Mouse (Mus musculus): ENCODE data around the gene Shoc2. TPM values are rescaled to one million over a fixed set of nuclear protein-coding genes. Genes with fewer than 3 reads are reported as not detected.

Gene Shoc2
- polyA plus RNA-seq, 1 experiment: 0.17 TPM

GRCm38 (mm10) chr19:53925338-53925751, 18.8 kb upstream of the Shoc2 start:
- H3K4me3 ChIP-seq (replicated peaks): no peak overlapping the region
- no peaks in the 10 kb centered on the region for H3K27me3 ChIP-seq (ENCODE audit: control insufficient read depth)
- peaks cover 62% of the 10 kb centered on the region for H3K36me3 ChIP-seq (ENCODE audit: control insufficient read depth)
- H3K9me3 ChIP-seq (ENCODE audit: control insufficient read depth, low read length): no peaks in the 10 kb centered on the region
- no peaks in the 10 kb centered on the region; the same call in 1 of the 2 replicates for H3K4me1 ChIP-seq (ENCODE audit: control insufficient read depth)
- no peak for TF ChIP-seq GATA1 (IDR thresholded peaks at IDR 0.05; ENCODE audit: low read length)
- TF ChIP-seq TAL1 (IDR thresholded peaks at IDR 0.05; ENCODE audit: low read length): no peak

- TF ChIP-seq GATA1 (IDR thresholded peaks at IDR 0.05; ENCODE audit: low read length) (no peak), TAL1 (IDR thresholded peaks at IDR 0.05; ENCODE audit: low read length) (no peak)
- no peak overlapping the region for H3K4me3 ChIP-seq (replicated peaks)
- peaks cover 71% of the 10 kb centered on the region for H3K36me3 ChIP-seq (ENCODE audit: control insufficient read depth)
- H3K27me3 ChIP-seq (ENCODE audit: control insufficient read depth): no peaks in the 10 kb centered on the region
- H3K4me1 ChIP-seq (ENCODE audit: control insufficient read depth): no peaks in the 10 kb centered on the region; the same call in 1 of the 2 replicates
- H3K9me3 ChIP-seq (ENCODE audit: control insufficient read depth, low read length): no peaks in the 10 kb centered on the region
Observed at GRCm38 (mm10) chr19:53926705-53927104, 17.4 kb upstream of the Shoc2 start.

GRCm38 (mm10) chr19:53929218-53929617, 14.9 kb upstream of the Shoc2 start:
- Histone ChIP-seq H3K36me3 (ENCODE audit: control insufficient read depth) (peaks cover 77% of the 10 kb centered on the region), H3K4me1 (ENCODE audit: control insufficient read depth) (no peaks in the 10 kb centered on the region; the same call in 1 of the 2 replicates), H3K9me3 (ENCODE audit: control insufficient read depth, low read length) (no peaks in the 10 kb centered on the region), H3K27me3 (ENCODE audit: control insufficient read depth) (no peaks in the 10 kb centered on the region), H3K4me3 (replicated peaks) (no peak overlapping the region)
- TF ChIP-seq GATA1 (IDR thresholded peaks at IDR 0.05; ENCODE audit: low read length) (no peak), TAL1 (IDR thresholded peaks at IDR 0.05; ENCODE audit: low read length) (no peak)

- H3K4me3 ChIP-seq (replicated peaks): no peak overlapping the region
- no peaks in the 10 kb centered on the region; the same call in none of the 2 replicates for H3K4me1 ChIP-seq (ENCODE audit: control insufficient read depth)
- peaks cover 73% of the 10 kb centered on the region for H3K36me3 ChIP-seq (ENCODE audit: control insufficient read depth)
- no peaks in the 10 kb centered on the region for H3K9me3 ChIP-seq (ENCODE audit: control insufficient read depth, low read length)
- TF ChIP-seq GATA1 (IDR thresholded peaks at IDR 0.05; ENCODE audit: low read length): no peak
- no peak for TF ChIP-seq TAL1 (IDR thresholded peaks at IDR 0.05; ENCODE audit: low read length)
- no peaks in the 10 kb centered on the region for H3K27me3 ChIP-seq (ENCODE audit: control insufficient read depth)
Observed at GRCm38 (mm10) chr19:53933050-53933449, 11.1 kb upstream of the Shoc2 start.

GRCm38 (mm10) chr19:53934046-53934445, 10.1 kb upstream of the Shoc2 start:
- no peaks in the 10 kb centered on the region for H3K27me3 ChIP-seq (ENCODE audit: control insufficient read depth)

GRCm38 (mm10) chr19:53939467-53939866, 4.6 kb upstream of the Shoc2 start:
- no peaks in the 10 kb centered on the region for H3K9me3 ChIP-seq (ENCODE audit: control insufficient read depth, low read length)
- no peaks in the 10 kb centered on the region for H3K27me3 ChIP-seq (ENCODE audit: control insufficient read depth)
- H3K36me3 ChIP-seq (ENCODE audit: control insufficient read depth): peaks cover 50% of the 10 kb centered on the region
- no peak for TF ChIP-seq TAL1 (IDR thresholded peaks at IDR 0.05; ENCODE audit: low read length)
- no peak for TF ChIP-seq GATA1 (IDR thresholded peaks at IDR 0.05; ENCODE audit: low read length)
- H3K4me3 ChIP-seq (replicated peaks): no peak overlapping the region
- peaks cover 38% of the 10 kb centered on the region for H3K4me1 ChIP-seq (ENCODE audit: control insufficient read depth)

More at GRCm38 (mm10) chr19:53934046-53934445, 10.1 kb upstream of the Shoc2 start:
- H3K36me3 ChIP-seq (ENCODE audit: control insufficient read depth): peaks cover 71% of the 10 kb centered on the region
- H3K4me1 ChIP-seq (ENCODE audit: control insufficient read depth): no peaks in the 10 kb centered on the region; the same call in none of the 2 replicates
- TF ChIP-seq TAL1 (IDR thresholded peaks at IDR 0.05; ENCODE audit: low read length): no peak
- no peak for TF ChIP-seq GATA1 (IDR thresholded peaks at IDR 0.05; ENCODE audit: low read length)
- no peak overlapping the region for H3K4me3 ChIP-seq (replicated peaks)
- no peaks in the 10 kb centered on the region for H3K9me3 ChIP-seq (ENCODE audit: control insufficient read depth, low read length)

GRCm38 (mm10) chr19:53941139-53941538, 3.0 kb upstream of the Shoc2 start:
- H3K36me3 ChIP-seq (ENCODE audit: control insufficient read depth): peaks cover 46% of the 10 kb centered on the region

GRCm38 (mm10) chr19:53942342-53942741, 1.8 kb upstream of the Shoc2 start:
- H3K4me3 ChIP-seq (replicated peaks): no peak overlapping the region
- H3K4me1 ChIP-seq (ENCODE audit: control insufficient read depth): peaks cover 52% of the 10 kb centered on the region
- TF ChIP-seq TAL1 (IDR thresholded peaks at IDR 0.05; ENCODE audit: low read length): no peak
- TF ChIP-seq GATA1 (IDR thresholded peaks at IDR 0.05; ENCODE audit: low read length): no peak
- H3K27me3 ChIP-seq (ENCODE audit: control insufficient read depth): no peaks in the 10 kb centered on the region
- peaks cover 39% of the 10 kb centered on the region for H3K36me3 ChIP-seq (ENCODE audit: control insufficient read depth)
- H3K9me3 ChIP-seq (ENCODE audit: control insufficient read depth, low read length): no peaks in the 10 kb centered on the region

More at GRCm38 (mm10) chr19:53941139-53941538, 3.0 kb upstream of the Shoc2 start:
- Histone ChIP-seq H3K9me3 (ENCODE audit: control insufficient read depth, low read length) (no peaks in the 10 kb centered on the region), H3K4me3 (replicated peaks) (no peak overlapping the region), H3K27me3 (ENCODE audit: control insufficient read depth) (no peaks in the 10 kb centered on the region), H3K4me1 (ENCODE audit: control insufficient read depth) (peaks cover 46% of the 10 kb centered on the region)
- TF ChIP-seq GATA1 (IDR thresholded peaks at IDR 0.05; ENCODE audit: low read length) (no peak), TAL1 (IDR thresholded peaks at IDR 0.05; ENCODE audit: low read length) (no peak)

GRCm38 (mm10) chr19:53944786-53945169, 672 bp downstream of the Shoc2 start:
- H3K4me1 ChIP-seq (ENCODE audit: control insufficient read depth): peaks cover 57% of the 10 kb centered on the region
- peaks cover 23% of the 10 kb centered on the region for H3K36me3 ChIP-seq (ENCODE audit: control insufficient read depth)
- H3K4me3 ChIP-seq (replicated peaks): peak overlapping the region; percentile 73
- TF ChIP-seq TAL1 (IDR thresholded peaks at IDR 0.05; ENCODE audit: low read length) (no peak), GATA1 (IDR thresholded peaks at IDR 0.05; ENCODE audit: low read length) (no peak)
- no peaks in the 10 kb centered on the region for H3K9me3 ChIP-seq (ENCODE audit: control insufficient read depth, low read length)
- no peaks in the 10 kb centered on the region for H3K27me3 ChIP-seq (ENCODE audit: control insufficient read depth)

All from erythroblast, embryonic 14.5 days (primary cell).